Mouse (Mus musculus) mouse embryonic stem cell (cell line): ENCODE results near the gene Pin1rt1.

ENCODE experiments used
- in situ Hi-C, 2 experiments: fragments of 300-500 bp; cut with MboI; formaldehyde crosslinking; loops; 1 replicate in 1 of 2; 3 replicates in 1 of 2; pipeline ENCODE4 v1.14.3; 2019 to 2020; ENCODE audit warnings: low sequenced_read_pairs in 2 of 2, low pct_unique_long_range_greater_than_20kb in 1 of 2, mixed read lengths in 1 of 2; ENCODE audit not compliant: unreplicated experiment in 1 of 2

The Pin1rt1 gene

GRCm38 (mm10) chr2:104669122-104669804 is 46.9 kb downstream of the Pin1rt1 start:
- in situ Hi-C loops, result no loop called here
